Mouse (Mus musculus) T-helper 2 cell (primary cell): ENCODE results near the gene Unc13b.
"Not testable (repeated sequence)": the region's sequence is repeated elsewhere in the genome, so short reads cannot be mapped to it uniquely, and the experiment has no call there.

Experiments used
- in situ Hi-C: fragments of 300-600 bp; cut with MboI, MseI; formaldehyde crosslinking; loops from one replicate; pipeline ENCODE4 v1.15.1; 2025; ENCODE audit warnings: high pct_unique_total_duplicates

The Unc13b gene

GRCm38 (mm10) chr4:43089950-43090349 is 31.2 kb downstream of the Unc13b start:
- in situ Hi-C loops, result loop anchor here (10.0 kb wide), 1 partner anchor 1655 kb away; no protein-coding TSS in a partner anchor

- in situ Hi-C loops, result no loop called here
Measured at GRCm38 (mm10) chr4:43091183-43091582, 32.4 kb downstream of the Unc13b start.

- in situ Hi-C loops, result no loop called here
Measured at GRCm38 (mm10) chr4:43113491-43113890, 54.7 kb downstream of the Unc13b start.

GRCm38 (mm10) chr4:43114512-43114911 is 55.8 kb downstream of the Unc13b start:
- in situ Hi-C loops, result no loop called here

- in situ Hi-C loops, result no loop called here
Measured at GRCm38 (mm10) chr4:43114946-43115345, 56.2 kb downstream of the Unc13b start.

- in situ Hi-C loops, result no loop called here
Measured at GRCm38 (mm10) chr4:43116249-43116648, 57.5 kb downstream of the Unc13b start.

- in situ Hi-C loops, result no loop called here
Measured at GRCm38 (mm10) chr4:43129750-43130149, 71.0 kb downstream of the Unc13b start.

- in situ Hi-C loops, result no loop called here
Measured at GRCm38 (mm10) chr4:43142610-43143009, 83.9 kb downstream of the Unc13b start.

GRCm38 (mm10) chr4:43152413-43152812 is 93.7 kb downstream of the Unc13b start:
- in situ Hi-C loops, result not testable (repeated sequence)

GRCm38 (mm10) chr4:43160045-43160444 is 101.3 kb downstream of the Unc13b start:
- in situ Hi-C loops, result no loop called here

- in situ Hi-C loops, result no loop called here
Measured at GRCm38 (mm10) chr4:43161124-43161657, 102.4 kb downstream of the Unc13b start.

GRCm38 (mm10) chr4:43163205-43163604 is 104.5 kb downstream of the Unc13b start:
- in situ Hi-C loops, result no loop called here

GRCm38 (mm10) chr4:43165403-43166005 is 106.8 kb downstream of the Unc13b start:
- in situ Hi-C loops, result no loop called here

- in situ Hi-C loops, result no loop called here
Measured at GRCm38 (mm10) chr4:43170028-43170427, 111.3 kb downstream of the Unc13b start.

- in situ Hi-C loops, result no loop called here
Measured at GRCm38 (mm10) chr4:43177126-43177525, 118.4 kb downstream of the Unc13b start.

GRCm38 (mm10) chr4:43182474-43183168 is 123.9 kb downstream of the Unc13b start:
- in situ Hi-C loops, result no loop called here

GRCm38 (mm10) chr4:43187439-43187838 is 128.7 kb downstream of the Unc13b start:
- in situ Hi-C loops, result no loop called here

- in situ Hi-C loops, result no loop called here
Measured at GRCm38 (mm10) chr4:43189381-43189780, 130.6 kb downstream of the Unc13b start.

- in situ Hi-C loops, result no loop called here
Measured at GRCm38 (mm10) chr4:43204946-43205345, 146.2 kb downstream of the Unc13b start.

- in situ Hi-C loops, result no loop called here
Measured at GRCm38 (mm10) chr4:43205571-43205970, 146.8 kb downstream of the Unc13b start.

GRCm38 (mm10) chr4:43206989-43207388 is 148.2 kb downstream of the Unc13b start:
- in situ Hi-C loops, result no loop called here

GRCm38 (mm10) chr4:43209081-43209579 is 150.4 kb downstream of the Unc13b start:
- in situ Hi-C loops, result no loop called here

GRCm38 (mm10) chr4:43209673-43210072 is 150.9 kb downstream of the Unc13b start:
- in situ Hi-C loops, result no loop called here
